Mouse (Mus musculus) CH12.LX (cell line): ENCODE results near the gene Mttp. TPM values are rescaled to one million over a fixed set of nuclear protein-coding genes. Genes with fewer than 3 reads are reported as not detected.

Experiments used
- DNase-seq: peaks from one replicate; pipeline ENCODE4 v3.0.0-alpha.2; 2013; ENCODE audit errors: extremely low read depth
- H3K27ac ChIP-seq: 2 replicates; pipeline ENCODE4 v1.5.1; 2012; ENCODE audit warnings: low read depth, mild to moderate bottlenecking, control low read depth, moderate library complexity; ENCODE audit not compliant: insufficient read depth
- H3K27me3 ChIP-seq: replicated peaks from 2 replicates; pipeline ENCODE3; 2012; ENCODE audit warnings: inconsistent platforms
- H3K36me3 ChIP-seq, 2 experiments: replicated peaks in 1 of 2; 2 replicates each; pipeline versions ENCODE3 to v1.6.1; 2012; ENCODE audit warnings: inconsistent platforms in 1 of 2, low read length in 1 of 2, mild to moderate bottlenecking in 1 of 2, mixed read lengths in 1 of 2, moderate library complexity in 1 of 2; ENCODE audit not compliant: control insufficient read depth in 1 of 2, insufficient read depth in 1 of 2
- H3K4me1 ChIP-seq, 2 experiments: 2 replicates each; pipeline ENCODE4 v1.6.1; 2012; ENCODE audit warnings: inconsistent platforms in 1 of 2, moderate library complexity in 1 of 2; ENCODE audit not compliant: insufficient read depth in 2 of 2, control insufficient read depth in 1 of 2
- H3K4me2 ChIP-seq: 2 replicates; pipeline ENCODE4 v1.6.1; 2012; ENCODE audit warnings: low read depth, mild to moderate bottlenecking, control low read depth; ENCODE audit not compliant: poor library complexity, insufficient read depth, severe bottlenecking
- H3K4me3 ChIP-seq, 3 experiments: fragments of 150-350 bp in 1 of 3; sonication (generic) in 1 of 3; replicated peaks in 1 of 3; 2 replicates each; pipeline versions ENCODE3 to v1.5.1; 2011 to 2012; ENCODE audit warnings: low read depth in 2 of 3, low read length in 2 of 3, mild to moderate bottlenecking in 2 of 3, moderate library complexity in 2 of 3, control low read depth in 1 of 3, improper control_type of control experiment in 1 of 3, inconsistent platforms in 1 of 3, mixed read lengths in 1 of 3; ENCODE audit not compliant: poor library complexity in 1 of 3
- H3K79me2 ChIP-seq: replicated peaks from 2 replicates; pipeline ENCODE4 v1.6.1; 2012; ENCODE audit warnings: mild to moderate bottlenecking, moderate library complexity; ENCODE audit not compliant: control insufficient read depth, poor library complexity, insufficient read depth, severe bottlenecking; ENCODE audit errors: extremely low read depth
- H3K9ac ChIP-seq: 2 replicates; pipeline ENCODE4 v1.6.1; 2012; ENCODE audit warnings: low read depth, mild to moderate bottlenecking, control low read depth, moderate library complexity; ENCODE audit not compliant: insufficient read depth
- H3K9me3 ChIP-seq: replicated peaks from 2 replicates; pipeline ENCODE3; 2012; ENCODE audit warnings: low read length, inconsistent platforms, mixed read lengths
- BHLHE40 ChIP-seq: IDR thresholded peaks from 2 replicates; pipeline ENCODE4 v1.6.1; 2011; ENCODE audit warnings: mild to moderate bottlenecking, low read depth, low read length, improper control_type of control experiment
- CHD2 ChIP-seq: IDR thresholded peaks from 2 replicates; pipeline ENCODE4 v1.6.1; 2011; ENCODE audit warnings: low read length, improper control_type of control experiment
- E2F4 ChIP-seq: IDR thresholded peaks from 2 replicates; pipeline ENCODE4 v1.6.1; 2011; ENCODE audit warnings: low read depth, low read length, improper control_type of control experiment; ENCODE audit not compliant: insufficient replicate concordance
- ELF1 ChIP-seq: IDR thresholded peaks from 2 replicates; pipeline ENCODE4 v1.6.1; 2014; ENCODE audit warnings: low read depth, mild to moderate bottlenecking, inconsistent platforms, low read length, improper control_type of control experiment
- EP300 ChIP-seq: IDR thresholded peaks from 2 replicates; pipeline ENCODE4 v1.6.1; 2011; ENCODE audit warnings: low read length, improper control_type of control experiment
- ETS1 ChIP-seq: conservative IDR thresholded peaks from 2 replicates; pipeline ENCODE4 v1.6.1; 2012; ENCODE audit warnings: low read depth, mild to moderate bottlenecking, inconsistent platforms, low read length, improper control_type of control experiment, moderate library complexity
- HCFC1 ChIP-seq: IDR thresholded peaks from 2 replicates; pipeline ENCODE4 v1.6.1; 2012; ENCODE audit warnings: low read depth, mild to moderate bottlenecking, inconsistent platforms, low read length, improper control_type of control experiment
- JUND ChIP-seq: conservative IDR thresholded peaks from 2 replicates; pipeline ENCODE4 v1.6.1; 2011; ENCODE audit warnings: low read depth, low read length, improper control_type of control experiment
- KAT2A ChIP-seq: IDR thresholded peaks from 2 replicates; pipeline ENCODE4 v1.6.1; 2012; ENCODE audit warnings: low read length, improper control_type of control experiment, inconsistent platforms; ENCODE audit not compliant: insufficient replicate concordance
- MAFK ChIP-seq: IDR thresholded peaks from 2 replicates; pipeline ENCODE4 v1.6.1; 2011; ENCODE audit warnings: low read length, improper control_type of control experiment; ENCODE audit not compliant: insufficient replicate concordance
- MXI1 ChIP-seq: IDR thresholded peaks from 2 replicates; pipeline ENCODE4 v1.6.1; 2011; ENCODE audit warnings: mild to moderate bottlenecking, low read depth, low read length, improper control_type of control experiment
- POLR2A ChIP-seq: IDR thresholded peaks from 2 replicates; pipeline ENCODE4 v1.6.1; 2011; ENCODE audit warnings: low read depth, mild to moderate bottlenecking, improper control_type of control experiment, low read length
- RAD21 ChIP-seq: IDR thresholded peaks from 2 replicates; pipeline ENCODE4 v1.6.1; 2011; ENCODE audit warnings: low read depth, mild to moderate bottlenecking, low read length, improper control_type of control experiment, moderate library complexity
- SIN3A ChIP-seq: IDR thresholded peaks from 2 replicates; pipeline ENCODE4 v1.6.1; 2012; ENCODE audit warnings: low read length, improper control_type of control experiment, inconsistent platforms
- TBP ChIP-seq: conservative IDR thresholded peaks from 2 replicates; pipeline ENCODE4 v1.6.1; 2011; ENCODE audit warnings: low read depth, low read length, improper control_type of control experiment
- ZC3H11A ChIP-seq: IDR thresholded peaks from 2 replicates; pipeline ENCODE4 v1.6.1; 2012; ENCODE audit warnings: low read depth, mild to moderate bottlenecking, inconsistent platforms, low read length, improper control_type of control experiment
- ZMIZ1 ChIP-seq: IDR thresholded peaks from 2 replicates; pipeline ENCODE4 v1.6.1; 2012; ENCODE audit warnings: low read depth, mild to moderate bottlenecking, inconsistent platforms, low read length, improper control_type of control experiment
- ZNF384 ChIP-seq: IDR thresholded peaks from 2 replicates; pipeline ENCODE4 v1.6.1; 2012; ENCODE audit warnings: low read depth, low read length, improper control_type of control experiment, inconsistent platforms
- dilution Hi-C: fragments of 300-500 bp; cut with MboI; formaldehyde crosslinking; loops from 2 replicates; pipeline ENCODE4 v1.14.3; 2020; ENCODE audit warnings: low sequenced_read_pairs; ENCODE audit not compliant: extremely low pct_unique_long_range_greater_than_20kb, extremely low pct_ligation_motif_present
- in situ Hi-C: fragments of 300-500 bp; cut with MboI; formaldehyde crosslinking; loops from 3 replicates; pipeline ENCODE4 v1.14.3; 2019; ENCODE audit warnings: low sequenced_read_pairs, low pct_ligation_motif_present, low pct_unique_long_range_greater_than_20kb, mixed read lengths
- polyA plus RNA-seq: library from polyadenylated mRNA; unstranded; fragments of >175 nt; gene quantifications from 2 replicates; pipeline ENCODE4 v1.2.1, GENCODE M21; 2012; ENCODE audit warnings: low read depth; ENCODE audit not compliant: insufficient read length
- total RNA-seq, 2 experiments: library from RNA; depleted of rRNA; stranded (reverse); fragments of 300-350 nt in 1 of 2; fragments of >200 nt in 1 of 2; gene quantifications; 2 replicates each; pipeline ENCODE4 v1.2.3; 2012 to 2014

Gene Mttp
- total and polyA plus RNA-seq, 3 experiments, result 4.5 to 6.3 (median 5.9) TPM

GRCm38 (mm10) chr3:138064732-138065645 is 79.8 kb downstream of the Mttp start, which contains the start of gene 1110002E22Rik (continued):
- TF ChIP-seq SIN3A, result peak; percentile 38; the same call in 1 of the 2 replicates
- no peak for TF ChIP-seq RAD21
- TF ChIP-seq ELF1, result no peak
- peak; percentile 21 for TF ChIP-seq HCFC1
- TF ChIP-seq E2F4, result no peak
- TF ChIP-seq BHLHE40, result peak; percentile 74
- TF ChIP-seq TBP, result peak; percentile 27; the same call in 1 of the 2 replicates
- TF ChIP-seq KAT2A, result no peak
- TF ChIP-seq ZMIZ1, result no peak; the same call in 1 of the 2 replicates
- peak; percentile 80; the same call in 1 of the 2 replicates for TF ChIP-seq MXI1
- peak; percentile 44; the same call in 1 of the 2 replicates for TF ChIP-seq POLR2A
- TF ChIP-seq ZC3H11A, result no peak
- no peak for TF ChIP-seq ZNF384
- TF ChIP-seq ETS1, result peak; percentile 85

GRCm38 (mm10) chr3:138063731-138064329 is 80.9 kb downstream of the Mttp start:
- Histone ChIP-seq H3K9ac (peak overlapping the region; percentile 13), H3K4me3 (peak overlapping the region in 1 of 3 experiments; percentile 20), H3K9me3 (peaks cover 2% of the 10 kb centered on the region), H3K4me2 (peak overlapping the region; percentile 23; the same call in 1 of the 2 replicates), H3K36me3 (no peaks in the 10 kb centered on the region), H3K27ac (peak overlapping the region; percentile 23; the same call in 1 of the 2 replicates), H3K79me2 (no peaks in the 10 kb centered on the region), H3K27me3 (peaks cover 22% of the 10 kb centered on the region), H3K4me1 (peaks cover 26 to 49% of the 10 kb centered on the region in 2 experiments)
- no peak for DNase-seq
- no peak for TF ChIP-seq JUND
- no peak for TF ChIP-seq ZNF384
- no peak for TF ChIP-seq MAFK
- no peak for TF ChIP-seq E2F4
- TF ChIP-seq ZC3H11A, result no peak
- TF ChIP-seq MXI1, result no peak; the same call in 1 of the 2 replicates
- no peak for TF ChIP-seq EP300
- TF ChIP-seq CHD2, result no peak
- TF ChIP-seq ZMIZ1, result no peak
- in situ Hi-C loops (no loop called here), dilution Hi-C loops (no loop called here)
